Mouse (Mus musculus): ENCODE measurements at regions not wholly inside any gene's neighbourhood (a gene's known extent, or its start where the extent isn't known, plus 50 kb on each side); places are given as distances from the start of the nearest gene placed in this dataset.

DNA sequence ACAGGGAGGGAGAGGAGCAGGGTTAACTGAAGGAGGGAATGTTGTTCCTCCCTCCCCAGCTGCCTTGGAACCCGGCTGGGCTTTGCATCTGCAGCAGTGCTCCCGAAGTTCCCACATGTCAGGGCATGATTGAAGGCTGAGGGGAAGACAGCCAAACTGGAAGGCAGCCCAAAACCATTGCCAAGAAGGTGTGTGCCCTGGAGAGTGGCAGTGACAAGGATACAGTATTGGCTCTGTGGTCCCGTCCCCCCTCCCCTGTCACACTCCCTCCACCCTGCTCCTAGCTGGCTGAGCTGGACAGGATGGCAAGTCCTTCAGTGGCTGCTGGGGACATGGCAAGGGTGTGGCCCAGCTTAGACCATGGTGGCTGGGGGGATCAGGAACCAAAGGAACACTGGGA, 79.1 kb downstream of the Cyp26b1 start:
- no peak for DNase-seq (ENCODE audit: low read depth)

GRCm38 (mm10) chr6:84508598-84508997, 85.1 kb downstream of the Cyp26b1 start:
- no peak for DNase-seq (ENCODE audit: low read depth)

DNA sequence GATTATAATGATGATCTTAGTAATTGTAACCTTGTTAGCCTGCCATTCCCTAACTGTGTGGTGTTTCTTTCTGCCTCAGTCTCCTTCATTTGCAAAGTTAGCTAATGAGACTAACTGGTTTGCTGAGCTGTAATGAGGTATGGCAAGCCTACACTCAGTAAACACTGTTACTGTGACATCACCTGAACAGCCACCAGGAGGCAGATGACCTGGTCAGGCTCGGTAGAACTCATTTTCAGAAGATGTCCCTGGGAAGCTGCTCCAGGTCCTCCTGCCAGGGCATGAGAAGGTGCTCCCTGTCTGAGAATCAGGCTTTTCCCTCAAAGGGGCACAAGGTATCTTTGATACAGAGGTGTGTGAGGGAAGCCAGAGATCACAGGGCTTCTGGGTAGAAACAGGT, 87.0 kb downstream of the Cyp26b1 start:
- peak; percentile 3 for DNase-seq (ENCODE audit: low read depth)

DNA sequence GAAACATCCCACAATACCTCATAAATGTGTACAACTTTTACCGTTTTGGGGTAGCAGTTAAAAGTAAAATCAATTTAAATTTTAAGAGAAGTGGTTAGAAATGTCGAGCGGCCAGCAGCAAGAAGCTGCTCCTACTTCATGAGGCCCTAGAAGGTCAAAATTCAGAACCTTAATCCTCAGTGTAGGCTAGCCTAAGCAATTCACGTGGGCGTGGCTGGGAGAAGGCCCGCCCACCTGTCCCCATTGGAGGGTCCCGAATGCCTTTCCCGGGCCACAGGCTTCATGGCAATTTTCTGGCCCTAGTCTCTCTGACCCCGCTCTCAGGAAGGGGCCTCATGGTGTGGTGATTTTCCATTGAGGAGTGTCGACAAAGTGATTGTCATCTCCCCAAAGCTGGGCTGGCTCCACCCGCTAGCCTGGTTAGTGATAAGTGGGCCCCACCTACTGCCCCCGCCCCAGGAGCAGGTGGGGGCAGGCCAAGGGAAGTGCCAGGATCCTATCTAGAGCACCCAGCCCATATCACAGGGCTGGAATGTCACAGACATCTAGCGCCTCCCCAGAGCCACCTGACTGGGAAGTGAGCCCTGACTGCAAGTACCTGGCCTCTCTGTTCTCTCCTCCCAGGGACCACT, 93.3 kb downstream of the Cyp26b1 start:
- no peak for DNase-seq (ENCODE audit: low read depth)

DNA sequence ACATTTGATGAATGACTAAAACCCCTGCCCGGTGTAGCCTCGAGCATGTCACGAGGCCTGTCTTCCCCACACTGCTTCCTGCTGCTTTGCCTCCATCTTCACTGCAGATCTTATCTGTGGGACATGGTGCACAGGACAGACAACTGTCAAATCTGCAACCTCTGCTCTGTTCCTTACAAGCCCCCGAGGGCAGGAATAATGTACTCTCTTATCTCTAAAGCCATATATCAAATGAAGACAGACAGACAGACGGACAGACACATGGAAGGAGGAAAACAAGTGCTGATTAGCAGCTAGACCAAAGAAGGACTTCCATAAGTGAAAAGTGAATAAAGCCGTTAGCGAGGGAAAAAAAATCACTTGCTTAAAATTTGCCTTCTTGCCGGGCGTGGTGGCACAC, 95.6 kb downstream of the Cyp26b1 start:
- DNase-seq (ENCODE audit: low read depth), result no peak

GRCm38 (mm10) chr6:84493676-84494075, 100.0 kb downstream of the Cyp26b1 start:
- DNase-seq (ENCODE audit: low read depth), result no peak

GRCm38 (mm10) chr6:84493169-84493568, 100.5 kb downstream of the Cyp26b1 start:
- no peak for DNase-seq (ENCODE audit: low read depth)

- no peak for DNase-seq (ENCODE audit: low read depth)
Measured at GRCm38 (mm10) chr6:84492594-84492993, 101.1 kb downstream of the Cyp26b1 start.

GRCm38 (mm10) chr6:84491106-84491505, 102.6 kb downstream of the Cyp26b1 start:
- DNase-seq (ENCODE audit: low read depth), result no peak

- DNase-seq (ENCODE audit: low read depth), result no peak
Measured at GRCm38 (mm10) chr6:84481205-84481604, 112.5 kb downstream of the Cyp26b1 start.

- DNase-seq (ENCODE audit: low read depth), result no peak
Measured at GRCm38 (mm10) chr6:84477072-84477471, 116.6 kb downstream of the Cyp26b1 start.

DNA sequence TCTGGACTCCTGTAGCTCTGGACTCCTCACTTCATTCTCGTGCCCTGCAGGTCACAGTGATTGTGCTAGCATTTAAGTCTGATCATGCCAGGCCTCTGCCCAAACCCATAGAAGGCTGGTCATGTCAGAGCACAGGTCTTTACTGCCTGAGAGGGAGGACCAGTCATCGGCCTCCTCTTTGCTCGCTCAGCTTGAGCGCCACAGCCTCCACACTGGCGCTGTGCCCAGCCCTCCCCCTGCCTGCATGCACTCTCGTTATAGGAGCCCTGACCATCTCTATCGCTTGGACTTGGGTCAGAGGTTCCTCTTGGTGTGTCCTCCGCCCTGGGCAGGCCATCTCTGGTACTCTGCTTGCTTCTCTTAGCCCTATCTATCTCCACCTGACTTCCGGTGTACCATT, 117.2 kb downstream of the Cyp26b1 start:
- no peak for DNase-seq (ENCODE audit: low read depth)

DNA sequence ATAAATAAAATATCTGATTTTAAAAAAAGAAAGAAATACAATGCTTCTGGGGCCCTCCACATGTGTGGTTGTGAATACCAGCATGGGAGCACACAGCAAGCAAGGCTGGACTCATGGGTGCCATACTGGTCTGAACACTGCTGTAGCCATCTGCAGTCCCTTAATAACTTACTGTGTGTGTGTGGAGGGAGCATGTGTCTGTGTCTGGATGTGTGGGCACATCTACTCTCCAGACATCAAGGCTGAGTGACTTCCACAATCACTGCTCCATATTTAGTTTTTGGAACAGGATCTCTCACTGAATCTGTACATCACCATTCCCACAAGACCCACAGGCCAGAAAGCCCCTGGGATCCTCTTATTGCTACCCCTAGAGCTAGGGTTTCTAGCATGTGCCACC, 118.9 kb downstream of the Cyp26b1 start:
- no peak for DNase-seq (ENCODE audit: low read depth)

- no peak for DNase-seq (ENCODE audit: low read depth)
Measured at GRCm38 (mm10) chr6:84473171-84473570, 120.5 kb downstream of the Cyp26b1 start.

DNA sequence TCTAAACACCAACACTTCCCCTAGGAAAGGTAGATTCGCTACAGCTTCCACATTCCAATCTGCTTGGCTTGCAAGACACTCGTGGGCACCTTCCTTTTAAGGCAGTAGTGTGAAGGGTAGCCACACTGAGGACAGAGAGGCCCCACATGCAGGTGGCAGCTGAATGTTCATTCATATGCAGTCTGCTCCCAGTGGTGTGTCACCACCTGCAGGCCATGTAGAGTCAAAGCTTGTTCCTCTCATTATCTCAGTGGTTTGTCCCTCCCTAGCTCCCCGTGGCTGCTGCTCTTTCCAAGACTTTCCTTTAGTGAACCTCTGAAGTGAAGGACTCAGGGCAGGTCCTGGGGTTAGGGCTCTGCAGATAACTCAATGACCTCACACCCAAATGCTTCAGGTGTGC, 121.4 kb downstream of the Cyp26b1 start:
- no peak for DNase-seq (ENCODE audit: low read depth)

- DNase-seq (ENCODE audit: low read depth), result no peak
Measured at GRCm38 (mm10) chr6:84467319-84467718, 126.4 kb downstream of the Cyp26b1 start.

GRCm38 (mm10) chr6:84466223-84466622, 127.5 kb downstream of the Cyp26b1 start:
- no peak for DNase-seq (ENCODE audit: low read depth)

DNA sequence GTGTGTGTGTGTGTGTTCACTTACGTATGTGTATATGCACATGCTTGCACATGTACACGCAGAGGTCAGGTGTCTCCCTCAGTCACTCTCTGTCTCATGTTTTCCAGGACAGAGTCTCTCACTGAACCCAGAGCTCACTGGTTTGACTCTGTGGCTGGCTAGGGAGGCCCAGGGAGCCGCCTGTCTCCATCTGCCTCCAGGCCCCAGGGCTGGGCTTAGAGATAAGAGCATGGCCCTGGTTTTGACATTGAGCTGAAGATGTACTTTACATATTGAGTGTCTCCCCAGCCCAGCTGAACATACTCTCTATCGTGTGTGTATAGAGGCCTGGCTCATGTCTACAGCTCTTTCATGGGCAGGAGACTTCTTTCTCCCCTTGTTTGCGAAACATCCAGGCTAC, 128.1 kb downstream of the Cyp26b1 start:
- no peak for DNase-seq (ENCODE audit: low read depth)

DNA sequence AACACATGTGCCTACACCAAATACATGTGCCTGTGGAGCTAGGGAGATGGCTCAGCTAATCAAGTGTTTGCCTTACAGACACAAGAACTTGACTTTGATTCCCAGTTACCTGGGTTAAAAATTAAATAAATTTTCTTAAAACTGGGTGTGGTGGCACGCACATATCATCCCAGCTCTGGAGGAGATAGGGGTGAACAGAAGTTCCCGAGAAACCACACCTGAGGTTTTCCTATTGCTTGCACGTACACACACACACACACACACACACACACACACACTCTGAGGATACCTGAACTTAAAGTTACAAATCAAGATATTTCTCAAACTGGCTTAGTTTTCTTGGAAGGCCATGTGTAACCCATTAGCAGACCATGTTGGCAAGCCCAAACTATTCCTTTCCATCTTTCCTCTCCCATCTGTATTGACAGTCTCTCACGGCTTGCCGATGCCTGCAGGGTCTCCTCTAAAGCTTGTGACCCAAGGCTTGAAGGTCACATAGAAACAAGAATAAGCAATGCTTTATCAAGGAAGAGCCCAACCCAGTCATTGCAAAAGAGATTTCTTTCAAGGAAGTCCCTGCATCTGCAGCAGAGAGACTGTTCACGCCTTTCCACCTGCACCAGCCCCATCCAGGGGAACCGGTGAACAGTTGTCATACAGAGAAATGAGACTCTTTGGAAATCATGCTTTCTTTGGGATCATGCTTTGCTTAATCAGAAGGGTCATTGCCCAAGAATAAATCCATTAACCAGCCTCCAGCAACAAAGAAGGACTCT, 129.9 kb downstream of the Cyp26b1 start:
- no peak for DNase-seq (ENCODE audit: low read depth)

DNA sequence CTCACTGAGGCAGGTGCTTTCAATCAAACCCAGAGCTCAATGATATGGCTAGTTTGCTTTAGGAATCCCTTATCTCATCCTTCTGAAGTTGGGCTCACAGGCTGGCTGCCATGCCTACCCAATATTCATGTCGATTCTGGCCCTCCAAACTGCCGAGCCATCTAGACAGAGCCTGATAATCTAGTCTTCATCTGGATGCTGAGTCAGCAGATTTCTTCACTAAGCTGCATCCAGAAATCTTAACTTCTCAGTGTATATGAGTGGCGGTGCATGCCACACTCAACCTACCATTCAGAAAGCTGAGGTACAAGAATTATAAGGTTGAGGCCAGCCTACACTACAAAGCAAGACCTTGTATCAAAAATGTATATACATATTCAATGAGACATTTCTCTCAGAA, 136.9 kb downstream of the Cyp26b1 start:
- DNase-seq (ENCODE audit: low read depth), result no peak

DNA sequence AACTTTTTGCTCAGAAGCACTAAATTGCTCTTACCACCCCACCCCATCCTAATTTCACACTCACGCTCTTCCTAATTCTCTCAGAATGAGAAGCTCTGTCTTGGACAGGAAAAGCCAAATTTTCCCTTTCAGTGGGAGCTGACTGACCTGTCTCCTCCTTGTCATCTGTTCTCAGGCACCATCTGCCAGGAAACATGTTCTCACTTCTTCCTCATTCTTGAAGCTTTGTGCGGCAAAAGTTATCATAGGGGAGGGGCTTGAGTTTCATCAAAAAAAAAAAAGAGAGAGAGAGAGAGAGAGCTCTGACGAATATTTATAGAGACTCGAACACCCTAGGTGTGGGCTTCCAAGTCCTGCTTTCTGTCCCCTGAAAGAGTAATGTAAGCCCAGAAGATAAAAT, 148.6 kb downstream of the Cyp26b1 start:
- DNase-seq (ENCODE audit: low read depth), result no peak

- no peak for DNase-seq (ENCODE audit: low read depth)
Measured at GRCm38 (mm10) chr6:84442667-84443066, 151.0 kb downstream of the Cyp26b1 start.

- DNase-seq (ENCODE audit: low read depth), result no peak
Measured at GRCm38 (mm10) chr6:84441721-84442480, 151.8 kb downstream of the Cyp26b1 start.
